Mouse (Mus musculus) lung, postnatal 0 days (tissue): ENCODE data around the gene Haao. TPM values are rescaled to one million over a fixed set of nuclear protein-coding genes. Genes with fewer than 3 reads are reported as not detected.

ENCODE experiments used
- ATAC-seq: fragments of 200-750 bp; cut with Nextera tagmentation; 2 replicates; pipeline ENCODE4 v1.8.0; 2017; ENCODE audit warnings: moderate library complexity
- DNase-seq: peaks from one replicate; pipeline ENCODE4 v3.0.0-alpha.2; 2016; ENCODE audit warnings: low spot score
- H3K27ac ChIP-seq: fragments of 300-500 bp; sonication (generic); 2 replicates; pipeline ENCODE4 v1.5.1; 2014; ENCODE audit warnings: antibody characterized with exemption, mild to moderate bottlenecking, low read length, mixed read lengths
- H3K27me3 ChIP-seq: fragments of 300-500 bp; sonication (generic); replicated peaks from 2 replicates; pipeline ENCODE4 v1.6.1; 2014; ENCODE audit warnings: low read length, mixed read lengths; ENCODE audit not compliant: insufficient read depth
- H3K36me3 ChIP-seq: fragments of 300-500 bp; sonication (generic); 2 replicates; pipeline ENCODE4 v1.6.1; 2014; ENCODE audit warnings: low read length, mixed read lengths; ENCODE audit not compliant: insufficient read depth
- H3K4me1 ChIP-seq: fragments of 300-500 bp; sonication (generic); 2 replicates; pipeline ENCODE4 v1.6.1; 2014; ENCODE audit warnings: antibody characterized with exemption, low read depth, low read length, mixed read lengths; ENCODE audit not compliant: insufficient read depth
- H3K4me2 ChIP-seq: fragments of 300-500 bp; sonication (generic); replicated peaks from 2 replicates; pipeline ENCODE4 v1.6.1; 2014; ENCODE audit warnings: low read depth, mild to moderate bottlenecking, low read length, moderate library complexity, mixed read lengths
- H3K4me3 ChIP-seq: fragments of 300-500 bp; sonication (generic); 2 replicates; pipeline ENCODE4 v1.5.1; 2014; ENCODE audit warnings: low read depth, low read length
- H3K9ac ChIP-seq: fragments of 300-500 bp; sonication (generic); replicated peaks from 2 replicates; pipeline ENCODE4 v1.6.1; 2014; ENCODE audit warnings: low read depth, mild to moderate bottlenecking
- H3K9me3 ChIP-seq: fragments of 300-500 bp; sonication (generic); 2 replicates; pipeline ENCODE4 v1.6.1; 2016; ENCODE audit warnings: low read length, mixed read lengths
- CTCF ChIP-seq: IDR thresholded peaks from 2 replicates; pipeline ENCODE4 v1.5.1; 2016; ENCODE audit warnings: antibody characterized with exemption, mild to moderate bottlenecking
- EP300 ChIP-seq: IDR thresholded peaks from 2 replicates; pipeline ENCODE4 v1.6.1; 2016; ENCODE audit warnings: antibody characterized with exemption, mild to moderate bottlenecking, control low read depth
- WGBS: fragments of 180-500 bp; shearing (Covaris S2); extraction: QIAGEN DNeasy Blood & Tissue Kit; methylation state at CpG from one replicate; pipeline ENCODE4 v1.1.7; 2014; 5-methylcytosine and 5-hydroxymethylcytosine counted together
- polyA plus RNA-seq: library from polyadenylated mRNA; unstranded; fragments of >200 nt; fragmentation: Nextera tagmentation; extraction: Ambion mirVana; gene quantifications from 2 replicates; pipeline ENCODE4 v1.2.1, GENCODE M21; 2015

Haao gene
- 1.1 and 1.6 TPM in 2 replicates for polyA plus RNA-seq

GRCm38 (mm10) chr17:83847815-83848214 is at the start of gene Haao:
Gene Haao (minus strand): TSS chr17:83847963.
- ATAC-seq (0 out of 2 replicates have a peak, but pooled peaks have one; percentile 28), DNase-seq (no peak)
- Histone ChIP-seq H3K27ac (no peak within 1 kb of the TSS), H3K27me3 (no peaks in the 10 kb centered on the region), H3K4me2 (no peak within 1 kb of the TSS), H3K36me3 (no peaks in the 10 kb centered on the region), H3K4me3 (no peak within 1 kb of the TSS), H3K9me3 (no peaks in the 10 kb centered on the region), H3K4me1 (no peaks in the 10 kb centered on the region; the same call in 1 of the 2 replicates), H3K9ac (no peak within 1 kb of the TSS)
- WGBS: 77% methylated on average over 3 of the region's 3 CpGs
- TF ChIP-seq CTCF (no peak), EP300 (no peak)

- 69% methylated on average over 8 of the region's 8 CpGs for WGBS
- ATAC-seq: 0 out of 2 replicates have a peak, but pooled peaks have one; percentile 20
- no peak for DNase-seq
- Histone ChIP-seq H3K9ac (no peak overlapping the region), H3K4me1 (no peaks in the 10 kb centered on the region), H3K27ac (no peak overlapping the region), H3K9me3 (no peaks in the 10 kb centered on the region), H3K27me3 (no peaks in the 10 kb centered on the region), H3K36me3 (no peaks in the 10 kb centered on the region), H3K4me3 (no peak overlapping the region), H3K4me2 (no peak overlapping the region)
- no peak for TF ChIP-seq CTCF
- TF ChIP-seq EP300: no peak
Measured at GRCm38 (mm10) chr17:83897361-83897799, 49.6 kb upstream of the Haao start.

GRCm38 (mm10) chr17:83896723-83897122 is 49.0 kb upstream of the Haao start:
- Histone ChIP-seq H3K27ac (no peak overlapping the region), H3K9ac (no peak overlapping the region), H3K9me3 (no peaks in the 10 kb centered on the region), H3K27me3 (no peaks in the 10 kb centered on the region), H3K36me3 (no peaks in the 10 kb centered on the region), H3K4me1 (no peaks in the 10 kb centered on the region), H3K4me2 (no peak overlapping the region), H3K4me3 (no peak overlapping the region)
- WGBS: 26% methylated on average over 10 of the region's 10 CpGs
- DNase-seq (peak; percentile 76), ATAC-seq (peak; percentile 34; the same call in 1 of the 2 replicates)
- TF ChIP-seq CTCF (peak; percentile 85), EP300 (no peak)

- no peak for TF ChIP-seq CTCF
- no peak for TF ChIP-seq EP300
- WGBS: 48% methylated on average over 8 of the region's 8 CpGs
Measured at GRCm38 (mm10) chr17:83895321-83895770, 47.6 kb upstream of the Haao start.

GRCm38 (mm10) chr17:83893134-83893533 is 45.4 kb upstream of the Haao start:
- Histone ChIP-seq H3K36me3 (no peaks in the 10 kb centered on the region), H3K4me1 (peaks cover 5% of the 10 kb centered on the region; the same call in 1 of the 2 replicates), H3K9me3 (no peaks in the 10 kb centered on the region), H3K27ac (no peak overlapping the region), H3K9ac (no peak overlapping the region), H3K4me2 (no peak overlapping the region), H3K4me3 (no peak overlapping the region), H3K27me3 (no peaks in the 10 kb centered on the region)
- ATAC-seq (no peak), DNase-seq (peak; percentile 63)
- TF ChIP-seq EP300 (no peak), CTCF (no peak)
- WGBS: 65% methylated on average over 4 of the region's 4 CpGs

More at GRCm38 (mm10) chr17:83895321-83895770, 47.6 kb upstream of the Haao start:
- no peak overlapping the region for H3K4me2 ChIP-seq
- DNase-seq (peak; percentile 42), ATAC-seq (peak; percentile 45)
- H3K27me3 ChIP-seq: no peaks in the 10 kb centered on the region
- peaks cover 4% of the 10 kb centered on the region; the same call in 1 of the 2 replicates for H3K4me1 ChIP-seq
- no peak overlapping the region for H3K9ac ChIP-seq
- H3K27ac ChIP-seq: no peak overlapping the region
- H3K9me3 ChIP-seq: no peaks in the 10 kb centered on the region
- no peak overlapping the region for H3K4me3 ChIP-seq
- H3K36me3 ChIP-seq: no peaks in the 10 kb centered on the region

GRCm38 (mm10) chr17:83891864-83892263 is 44.1 kb upstream of the Haao start:
- 80% methylated on average over 9 of the region's 9 CpGs for WGBS
- Histone ChIP-seq H3K4me3 (no peak overlapping the region), H3K27ac (no peak overlapping the region), H3K9ac (no peak overlapping the region), H3K36me3 (no peaks in the 10 kb centered on the region), H3K4me2 (no peak overlapping the region), H3K27me3 (no peaks in the 10 kb centered on the region), H3K9me3 (no peaks in the 10 kb centered on the region), H3K4me1 (peaks cover 5% of the 10 kb centered on the region; the same call in 1 of the 2 replicates)
- TF ChIP-seq CTCF (no peak), EP300 (no peak)
- ATAC-seq: no peak
- DNase-seq: no peak
